Mouse (Mus musculus) cerebellum, postnatal 10 days (tissue): ENCODE results near the gene Pde4d.

ENCODE experiments used
- DNase-seq, 2 experiments: peaks; one replicate each; pipeline ENCODE4 v3.0.0; 2021; ENCODE audit warnings: mixed read lengths in 2 of 2

The Pde4d gene

GRCm38 (mm10) chr13:108834197-108834596, 384.4 kb downstream of the Pde4d start:
- peak; percentile 93 to 96 for DNase-seq

DNA sequence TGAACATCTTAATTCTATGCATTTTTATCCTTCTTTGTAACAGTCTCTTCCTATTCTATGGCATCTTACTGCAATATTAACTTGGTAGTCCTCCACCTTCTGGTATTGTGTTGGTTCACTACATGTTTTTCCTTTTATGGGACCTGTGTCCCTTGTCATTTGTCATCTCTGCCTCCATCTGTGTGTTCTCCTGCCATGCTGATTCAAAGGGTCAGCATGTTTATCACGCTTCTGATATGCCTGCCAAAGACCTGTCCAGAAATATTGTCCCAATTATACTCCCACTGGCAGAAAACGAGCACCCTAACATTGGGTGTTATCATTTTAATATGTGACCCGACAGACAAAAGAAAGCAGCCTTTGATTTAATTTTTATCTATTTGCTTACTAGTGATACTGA, 386.6 kb downstream of the Pde4d start:
- peak; percentile 44 to 57 for DNase-seq

DNA sequence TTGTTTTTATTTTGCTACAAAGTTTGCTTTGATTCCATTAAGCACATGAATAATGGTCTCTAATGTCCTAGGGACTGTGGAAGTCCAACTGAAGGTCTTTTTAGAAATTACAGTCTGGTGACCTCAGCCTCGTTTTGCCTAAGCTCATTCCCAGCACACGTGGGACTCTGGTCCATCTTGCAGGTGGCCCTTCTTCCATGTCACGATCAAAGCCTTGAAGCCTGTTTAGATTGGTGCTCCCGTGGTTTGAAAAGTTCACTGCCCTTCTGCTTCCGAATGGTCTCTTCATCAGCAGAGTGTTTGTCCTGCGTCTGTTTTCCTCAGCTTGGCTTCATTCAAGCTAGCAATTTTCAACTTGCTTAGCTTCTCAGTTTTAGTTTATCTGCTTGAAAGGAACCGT, 389.4 kb downstream of the Pde4d start:
- DNase-seq, result no peak

- no peak for DNase-seq
Observed at GRCm38 (mm10) chr13:108854090-108854489, 404.3 kb downstream of the Pde4d start.

- peak; percentile 24 to 48 for DNase-seq
Observed at GRCm38 (mm10) chr13:108856776-108857435, 407.2 kb downstream of the Pde4d start.

GRCm38 (mm10) chr13:108859336-108859735, 409.6 kb downstream of the Pde4d start:
- no peak for DNase-seq

DNA sequence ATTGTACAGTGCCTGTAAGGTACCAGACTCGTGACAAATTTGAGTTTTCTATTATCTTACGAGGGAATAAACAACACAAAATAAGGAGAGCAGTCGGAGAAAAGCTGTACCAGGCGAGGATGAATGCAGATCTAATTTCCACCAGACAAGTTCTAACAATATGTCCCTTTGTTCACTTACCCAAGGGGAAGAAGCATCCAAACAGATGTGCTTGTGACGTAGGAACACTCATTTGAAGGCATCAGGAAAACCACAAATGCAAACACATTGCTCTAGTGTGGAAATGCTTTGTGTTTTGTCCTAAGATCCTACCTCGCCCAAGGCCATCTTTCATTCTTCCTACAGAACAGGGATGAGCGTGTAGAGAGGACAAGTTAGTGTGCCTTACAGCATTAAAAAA, 411.0 kb downstream of the Pde4d start:
- DNase-seq, result no peak

- DNase-seq, result no peak
Observed at GRCm38 (mm10) chr13:108861707-108862106, 412.0 kb downstream of the Pde4d start.

DNA sequence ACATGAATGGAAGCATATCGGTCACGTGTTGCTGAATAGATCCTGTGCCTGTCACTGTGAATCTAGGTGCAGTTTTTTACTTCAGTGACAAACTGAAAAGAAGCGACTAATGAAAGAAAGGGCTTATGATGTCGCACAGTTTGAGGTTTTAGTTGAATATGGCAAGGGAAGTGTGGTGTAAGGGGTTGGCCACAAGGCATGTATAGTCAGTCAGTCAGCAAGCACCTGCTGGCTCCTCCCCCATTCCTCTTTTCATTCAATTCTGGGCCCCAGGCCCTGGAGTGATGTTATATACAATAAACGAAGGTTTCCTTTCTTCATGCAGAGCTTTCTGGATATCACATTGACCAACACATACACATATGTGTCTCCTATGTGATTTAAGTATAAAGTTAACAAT, 412.4 kb downstream of the Pde4d start:
- no peak for DNase-seq

GRCm38 (mm10) chr13:108900160-108900559, 450.4 kb downstream of the Pde4d start:
- DNase-seq, result no peak

GRCm38 (mm10) chr13:108905121-108905520, 455.4 kb downstream of the Pde4d start:
- DNase-seq, result no peak

- no peak for DNase-seq
Observed at GRCm38 (mm10) chr13:108909193-108909592, 459.4 kb downstream of the Pde4d start.

DNA sequence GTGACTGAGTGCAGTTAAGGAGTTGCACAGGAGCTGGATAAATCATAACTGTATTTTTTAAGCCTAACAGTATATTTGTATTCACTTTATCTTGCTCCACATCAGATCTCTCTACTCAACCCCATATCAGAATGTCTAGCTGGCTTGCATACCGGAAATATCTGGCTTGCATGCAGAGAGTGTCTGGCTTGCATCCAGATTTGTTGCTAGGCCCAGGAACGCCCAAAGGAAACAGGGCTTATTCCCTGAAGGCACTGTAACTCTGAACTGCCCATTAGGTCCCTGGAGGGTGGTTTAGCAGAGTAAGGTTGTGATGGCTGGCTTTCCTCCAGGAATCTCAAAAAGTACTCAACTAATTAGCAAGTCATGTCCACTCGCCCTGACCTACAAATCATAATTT, 464.9 kb downstream of the Pde4d start:
- peak; percentile 52 to 57 for DNase-seq

DNA sequence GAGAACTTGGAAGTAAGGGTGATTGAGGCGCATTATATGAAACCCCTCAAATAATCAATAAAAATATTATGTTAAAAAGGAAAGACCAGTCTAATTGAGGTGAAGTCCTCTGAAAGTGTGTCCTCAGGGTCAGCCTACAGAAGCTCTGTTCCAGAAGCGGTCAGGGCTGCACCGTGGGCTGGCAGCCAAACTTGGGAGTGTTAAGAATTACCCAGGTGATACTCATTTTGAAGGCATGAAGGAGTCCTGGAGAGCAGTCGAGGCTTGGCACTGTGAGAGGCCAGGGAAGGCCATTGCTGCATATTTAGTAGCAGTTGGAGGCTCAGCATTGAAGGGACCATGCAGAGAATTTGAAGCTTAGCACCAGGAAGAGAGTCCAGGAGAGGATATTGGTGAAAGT, 471.4 kb downstream of the Pde4d start:
- DNase-seq, result peak in 1 of 2 experiments; percentile 6

DNA sequence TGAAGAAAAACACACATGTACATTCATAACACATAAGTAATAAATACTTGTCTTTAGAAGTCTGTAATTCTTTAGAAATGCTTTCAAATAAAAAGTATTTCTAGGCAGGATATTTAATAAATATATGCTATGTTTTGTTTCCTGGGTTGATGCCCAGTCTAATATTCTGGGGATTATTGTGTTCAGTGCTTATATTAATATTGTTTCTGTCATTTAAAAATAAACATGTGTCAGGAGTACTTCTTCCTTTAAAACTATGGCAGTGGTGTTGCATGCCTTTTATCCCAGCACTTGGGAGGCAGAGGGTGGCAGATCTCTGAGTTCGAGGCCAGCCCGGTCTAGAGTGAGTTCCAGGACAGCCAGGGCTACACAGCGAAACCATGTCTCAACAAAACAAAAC, 485.1 kb downstream of the Pde4d start:
- no peak for DNase-seq

GRCm38 (mm10) chr13:108937272-108937671, 487.5 kb downstream of the Pde4d start:
- no peak for DNase-seq

DNA sequence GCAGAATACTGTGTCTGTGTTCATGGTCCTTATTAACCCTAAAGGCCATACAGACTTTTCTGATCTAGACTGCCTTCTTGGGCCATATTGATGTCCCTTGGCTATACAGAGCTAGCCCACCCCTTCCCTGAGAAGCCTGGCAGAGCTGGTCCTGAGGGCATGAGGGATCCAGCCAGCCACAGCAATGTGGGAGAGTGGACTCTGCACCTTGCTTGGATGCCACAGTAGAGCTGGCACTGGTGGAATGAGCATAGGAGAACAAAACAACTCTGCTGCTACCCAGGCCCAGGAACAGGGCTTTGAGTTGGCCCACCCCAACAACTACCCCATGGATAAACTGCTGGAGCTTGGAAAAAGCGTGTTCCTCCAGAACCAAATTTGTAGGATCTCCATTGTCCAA, 503.2 kb downstream of the Pde4d start:
- no peak for DNase-seq

DNA sequence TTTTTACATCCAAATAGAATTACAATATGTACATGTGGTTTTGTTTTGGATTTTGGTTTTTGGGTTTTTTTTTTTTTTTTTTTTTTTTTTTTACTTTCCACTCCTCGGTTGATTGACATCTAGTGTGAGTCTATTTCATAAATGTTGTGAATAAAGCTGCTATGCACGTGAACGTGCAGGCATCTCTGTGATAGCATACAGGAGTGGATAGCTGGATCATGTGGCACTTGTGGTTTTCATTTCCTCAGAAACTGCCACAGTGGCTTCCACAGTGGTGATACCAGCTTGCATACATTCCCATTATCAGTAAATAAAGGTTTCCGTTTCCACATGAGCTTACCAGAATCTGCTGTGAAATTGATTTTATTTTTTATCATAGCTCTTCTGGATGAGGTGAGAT, 506.3 kb downstream of the Pde4d start:
- no peak for DNase-seq

GRCm38 (mm10) chr13:108964056-108964455, 514.3 kb downstream of the Pde4d start:
- DNase-seq, result no peak

- no peak for DNase-seq
Observed at GRCm38 (mm10) chr13:108981144-108981543, 531.4 kb downstream of the Pde4d start.

DNA sequence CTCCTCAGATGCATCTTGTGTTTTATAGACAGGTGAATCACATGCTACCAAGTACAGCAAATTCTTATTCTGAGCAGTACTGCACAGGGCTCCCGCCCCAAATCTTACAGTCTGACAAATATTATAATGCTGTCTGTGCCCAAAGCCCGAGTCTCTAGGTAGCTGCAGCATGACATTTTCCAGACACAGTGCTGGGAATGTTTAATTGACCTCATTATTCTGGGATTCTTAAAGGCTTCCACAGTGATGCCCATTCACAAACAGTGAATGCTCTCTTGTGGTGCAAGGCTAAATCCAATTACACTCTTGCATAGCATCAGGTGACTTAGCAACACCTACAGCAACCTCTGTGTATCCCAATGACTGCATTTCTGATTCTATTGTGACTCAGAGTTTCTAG, 549.0 kb downstream of the Pde4d start:
- no peak for DNase-seq

GRCm38 (mm10) chr13:109024703-109025102, 575.0 kb downstream of the Pde4d start:
- no peak for DNase-seq

GRCm38 (mm10) chr13:109047126-109047525, 597.4 kb downstream of the Pde4d start:
- peak; percentile 64 to 66 for DNase-seq

DNA sequence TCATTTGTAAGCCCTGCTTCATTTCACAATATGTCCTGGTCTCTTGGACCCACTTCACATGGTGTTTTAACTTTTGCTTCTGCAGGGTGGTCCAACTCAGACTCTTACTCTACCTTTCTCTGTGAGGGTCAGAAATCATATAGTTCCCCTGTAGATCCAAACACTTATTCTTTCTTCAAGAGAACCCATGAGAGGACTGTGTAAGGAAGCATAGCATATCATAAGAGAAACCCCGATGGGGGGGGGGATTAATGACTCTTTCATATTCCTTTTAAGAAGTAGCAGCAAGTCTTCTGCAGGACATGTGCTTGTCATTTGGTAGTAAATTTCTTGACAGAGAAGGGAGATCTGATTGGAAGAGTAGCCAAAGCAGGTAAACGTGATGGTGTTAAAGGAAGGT, 603.1 kb downstream of the Pde4d start:
- DNase-seq, result no peak
